Mouse (Mus musculus): Measurements from ENCODE around the gene 2200002J24Rik. TPM values are rescaled to one million over a fixed set of nuclear protein-coding genes. Genes with fewer than 3 reads are reported as not detected.

2200002J24Rik gene
- polyA plus RNA-seq, 1 experiment from 2014 or later, result not detected

GRCm38 (mm10) chr7:30706214-30706882, 7.6 kb downstream of the 2200002J24Rik start:
- no peak for ATAC-seq (ENCODE audit: low FRiP score, low read depth)
- H3K9me3 ChIP-seq, result no peaks in the 10 kb centered on the region
- H3K4me2 ChIP-seq, result no peak overlapping the region
- no peaks in the 10 kb centered on the region for H3K4me1 ChIP-seq (replicated peaks)
- no peak overlapping the region for H3K27ac ChIP-seq (replicated peaks)
- H3K27me3 ChIP-seq, result no peaks in the 10 kb centered on the region
- no peak overlapping the region for H3K4me3 ChIP-seq
- no peak overlapping the region for H3K9ac ChIP-seq
- no peaks in the 10 kb centered on the region for H3K36me3 ChIP-seq
- WGBS, result 80% methylated on average over 8 of the region's 8 CpGs

GRCm38 (mm10) chr7:30707441-30707840, 8.7 kb downstream of the 2200002J24Rik start:
- WGBS, result 100% methylated on average over 1 of the region's 1 CpGs

GRCm38 (mm10) chr7:30711942-30712341, 13.2 kb downstream of the 2200002J24Rik start, which contains the start of gene Atp4a:
Gene Atp4a, plus strand, starts transcription at chr7:30712209.
- no peak for ATAC-seq (ENCODE audit: low FRiP score, low read depth)
- no peak within 1 kb of the TSS for H3K4me2 ChIP-seq
- WGBS, result 83% methylated on average over 3 of the region's 3 CpGs
- H3K4me1 ChIP-seq (replicated peaks), result peaks cover 2% of the 10 kb centered on the region; the same call in 1 of the 2 replicates
- H3K27ac ChIP-seq (replicated peaks), result no peak within 1 kb of the TSS
- H3K36me3 ChIP-seq, result no peaks in the 10 kb centered on the region
- no peak within 1 kb of the TSS for H3K9ac ChIP-seq
- H3K4me3 ChIP-seq, result no peak within 1 kb of the TSS
- H3K27me3 ChIP-seq, result peaks cover 19% of the 10 kb centered on the region
- H3K9me3 ChIP-seq, result no peaks in the 10 kb centered on the region

More at GRCm38 (mm10) chr7:30707441-30707840, 8.7 kb downstream of the 2200002J24Rik start:
- Histone ChIP-seq H3K36me3 (no peaks in the 10 kb centered on the region), H3K27ac (replicated peaks) (no peak overlapping the region), H3K27me3 (no peaks in the 10 kb centered on the region), H3K4me2 (no peak overlapping the region), H3K4me3 (no peak overlapping the region), H3K4me1 (replicated peaks) (no peaks in the 10 kb centered on the region), H3K9me3 (no peaks in the 10 kb centered on the region), H3K9ac (no peak overlapping the region)
- no peak for ATAC-seq (ENCODE audit: low FRiP score, low read depth)

GRCm38 (mm10) chr7:30717006-30717715, 18.4 kb downstream of the 2200002J24Rik start:
- 2% methylated on average over 43 of the region's 43 CpGs for WGBS
- Histone ChIP-seq H3K36me3 (no peaks in the 10 kb centered on the region), H3K4me1 (replicated peaks) (peaks cover 10% of the 10 kb centered on the region), H3K9me3 (no peaks in the 10 kb centered on the region), H3K4me2 (peak overlapping the region; percentile 66), H3K27ac (replicated peaks) (no peak overlapping the region), H3K4me3 (peak overlapping the region; percentile 41), H3K9ac (peak overlapping the region; percentile 34; the same call in 1 of the 2 replicates), H3K27me3 (peaks cover 29% of the 10 kb centered on the region)
- ATAC-seq (ENCODE audit: low FRiP score, low read depth), result peak; percentile 95

GRCm38 (mm10) chr7:30717716-30718046, 19.0 kb downstream of the 2200002J24Rik start:
- peak overlapping the region; percentile 34; the same call in 1 of the 2 replicates for H3K9ac ChIP-seq
- ATAC-seq (ENCODE audit: low FRiP score, low read depth), result no peak
- H3K4me3 ChIP-seq, result peak overlapping the region; percentile 41
- no peaks in the 10 kb centered on the region for H3K9me3 ChIP-seq
- H3K4me1 ChIP-seq (replicated peaks), result peaks cover 10% of the 10 kb centered on the region
- no peak overlapping the region for H3K27ac ChIP-seq (replicated peaks)
- H3K27me3 ChIP-seq, result peaks cover 29% of the 10 kb centered on the region
- H3K4me2 ChIP-seq, result peak overlapping the region; percentile 66
- 10% methylated on average over 14 of the region's 14 CpGs for WGBS
- H3K36me3 ChIP-seq, result no peaks in the 10 kb centered on the region

- WGBS, result 92% methylated on average over 5 of the region's 5 CpGs
- ATAC-seq (ENCODE audit: low FRiP score, low read depth), result no peak
- Histone ChIP-seq H3K4me2 (no peak overlapping the region), H3K4me3 (no peak overlapping the region), H3K27ac (replicated peaks) (no peak overlapping the region), H3K9ac (no peak overlapping the region), H3K4me1 (replicated peaks) (peaks cover 10% of the 10 kb centered on the region), H3K36me3 (no peaks in the 10 kb centered on the region), H3K27me3 (peaks cover 23% of the 10 kb centered on the region), H3K9me3 (no peaks in the 10 kb centered on the region)
Observed at GRCm38 (mm10) chr7:30719669-30720068, 20.9 kb downstream of the 2200002J24Rik start.

GRCm38 (mm10) chr7:30721286-30721685, 22.6 kb downstream of the 2200002J24Rik start:
- Histone ChIP-seq H3K9me3 (no peaks in the 10 kb centered on the region), H3K9ac (no peak overlapping the region), H3K4me3 (no peak overlapping the region), H3K27me3 (peaks cover 16% of the 10 kb centered on the region), H3K4me2 (no peak overlapping the region), H3K36me3 (no peaks in the 10 kb centered on the region), H3K4me1 (replicated peaks) (peaks cover 10% of the 10 kb centered on the region), H3K27ac (replicated peaks) (no peak overlapping the region)
- WGBS, result 69% methylated on average over 7 of the region's 7 CpGs
- no peak for ATAC-seq (ENCODE audit: low FRiP score, low read depth)

- H3K4me2 ChIP-seq, result no peak overlapping the region
- no peak overlapping the region for H3K27ac ChIP-seq (replicated peaks)
- no peak overlapping the region for H3K9ac ChIP-seq
- no peak for ATAC-seq (ENCODE audit: low FRiP score, low read depth)
- no peaks in the 10 kb centered on the region for H3K27me3 ChIP-seq
- peaks cover 8% of the 10 kb centered on the region for H3K36me3 ChIP-seq
- H3K4me3 ChIP-seq, result no peak overlapping the region
- no peaks in the 10 kb centered on the region for H3K9me3 ChIP-seq
- 68% methylated on average over 6 of the region's 6 CpGs for WGBS
- peaks cover 8% of the 10 kb centered on the region for H3K4me1 ChIP-seq (replicated peaks)
Observed at GRCm38 (mm10) chr7:30723274-30723953, 24.7 kb downstream of the 2200002J24Rik start.

- Histone ChIP-seq H3K9me3 (no peaks in the 10 kb centered on the region), H3K9ac (peak overlapping the region; percentile 87), H3K4me1 (replicated peaks) (peaks cover 33% of the 10 kb centered on the region), H3K27me3 (no peaks in the 10 kb centered on the region), H3K4me2 (peak overlapping the region; percentile 83), H3K27ac (replicated peaks) (no peak overlapping the region), H3K36me3 (peaks cover 8% of the 10 kb centered on the region), H3K4me3 (peak overlapping the region; percentile 72)
- 88% methylated on average over 6 of the region's 6 CpGs for WGBS
- no peak for ATAC-seq (ENCODE audit: low FRiP score, low read depth)
Observed at GRCm38 (mm10) chr7:30728214-30728613, 29.5 kb downstream of the 2200002J24Rik start.

GRCm38 (mm10) chr7:30728739-30729395, 30.1 kb downstream of the 2200002J24Rik start:
- peaks cover 33% of the 10 kb centered on the region for H3K4me1 ChIP-seq (replicated peaks)
- ATAC-seq (ENCODE audit: low FRiP score, low read depth), result peak; percentile 61
- peak overlapping the region; percentile 83 for H3K4me2 ChIP-seq
- peak overlapping the region; percentile 72 for H3K4me3 ChIP-seq
- peaks cover 8% of the 10 kb centered on the region for H3K36me3 ChIP-seq
- no peaks in the 10 kb centered on the region for H3K9me3 ChIP-seq
- 9% methylated on average over 26 of the region's 26 CpGs for WGBS
- peak overlapping the region; percentile 89 for H3K27ac ChIP-seq (replicated peaks)
- no peaks in the 10 kb centered on the region for H3K27me3 ChIP-seq
- peak overlapping the region; percentile 87 for H3K9ac ChIP-seq

GRCm38 (mm10) chr7:30729396-30730063, 30.8 kb downstream of the 2200002J24Rik start, which contains the start of gene Tmem147:
Gene Tmem147, minus strand, starts transcription at chr7:30729540.
- H3K9ac ChIP-seq, result peak within 1 kb of the TSS; percentile 87
- H3K36me3 ChIP-seq, result peaks cover 8% of the 10 kb centered on the region
- peak within 1 kb of the TSS; percentile 83 for H3K4me2 ChIP-seq
- H3K4me1 ChIP-seq (replicated peaks), result peaks cover 33% of the 10 kb centered on the region
- H3K9me3 ChIP-seq, result no peaks in the 10 kb centered on the region
- H3K4me3 ChIP-seq, result peak within 1 kb of the TSS; percentile 72
- under 1% methylated on average over 60 of the region's 60 CpGs for WGBS
- peak; percentile 96 for ATAC-seq (ENCODE audit: low FRiP score, low read depth)
- H3K27ac ChIP-seq (replicated peaks), result peak within 1 kb of the TSS; percentile 89
- H3K27me3 ChIP-seq, result no peaks in the 10 kb centered on the region

Measured in hindbrain, embryonic 15.5 days (tissue).